Mouse (Mus musculus) naive thymus-derived CD4-positive, alpha-beta T cell, adult 5 months (primary cell): ENCODE results near the gene Gm9945. TPM values are rescaled to one million over a fixed set of nuclear protein-coding genes. Genes with fewer than 3 reads are reported as not detected.

Experiments
- polyA plus RNA-seq: library from polyadenylated mRNA; unstranded; fragments of 100-300 nt; shearing (Covaris generic); gene quantifications from one replicate; pipeline ENCODE4 v1.2.1, GENCODE M21; 2017

Gm9945 gene
- not detected for polyA plus RNA-seq

GRCm38 (mm10) chr11:53479783-53480301, at the start of gene Gm9945, which contains the start of gene Sowaha:
Gene Gm9945 (plus strand): TSS chr11:53480166.
Gene Sowaha (minus strand): TSS chr11:53480274.

DNA sequence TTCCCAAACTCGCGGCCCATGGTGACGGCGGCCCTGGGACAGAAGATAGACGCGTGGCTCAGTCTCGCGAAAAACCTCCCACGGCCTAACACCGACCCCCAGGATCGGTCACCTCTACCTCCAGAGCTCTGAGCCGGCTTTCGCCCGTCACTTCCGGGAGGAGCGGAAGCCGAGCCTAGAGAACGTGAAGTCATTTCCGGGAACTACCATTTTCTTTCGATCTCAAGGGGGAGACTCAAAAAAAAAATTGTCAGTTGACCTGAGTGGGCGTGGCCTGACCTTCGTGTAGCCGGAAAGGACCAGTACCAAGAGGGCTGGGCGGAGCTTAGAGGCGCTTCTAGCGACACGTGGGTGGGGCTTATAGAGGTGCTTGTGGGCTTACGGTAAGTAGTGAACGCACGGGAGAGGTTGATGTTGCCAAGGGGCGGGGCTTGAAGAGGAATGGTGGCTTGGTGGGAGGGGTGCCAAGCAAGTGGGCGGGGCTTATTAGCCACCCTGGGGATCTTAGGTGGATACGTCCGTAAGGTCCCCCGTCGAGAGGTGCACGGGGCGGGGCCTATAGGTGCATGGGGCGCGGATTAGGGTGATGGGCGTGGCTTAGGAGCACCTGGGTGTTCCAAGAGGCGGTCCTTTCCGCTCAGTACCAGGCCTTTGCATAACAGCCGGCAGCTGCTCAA, 49.2 kb upstream of the Gm9945 start, which contains the start of the genes Uqcrq and Gdf9:
Gene Uqcrq (minus strand): TSS at position 162 of the 677 bp plus-strand sequence.
Gene Gdf9 (plus strand): TSS at position 354 of the 677 bp plus-strand sequence.

GRCm38 (mm10) chr11:53456474-53457371, 23.2 kb upstream of the Gm9945 start, which contains the start of the genes Gm10447 and Shroom1:
Gene Gm10447 (minus strand): TSS chr11:53457110.
Gene Shroom1 (plus strand): TSS chr11:53457205.

GRCm38 (mm10) chr11:53469968-53470695, 9.8 kb upstream of the Gm9945 start, which contains the start of gene Gm9837:
Gene Gm9837 (minus strand): TSS chr11:53470479.

DNA sequence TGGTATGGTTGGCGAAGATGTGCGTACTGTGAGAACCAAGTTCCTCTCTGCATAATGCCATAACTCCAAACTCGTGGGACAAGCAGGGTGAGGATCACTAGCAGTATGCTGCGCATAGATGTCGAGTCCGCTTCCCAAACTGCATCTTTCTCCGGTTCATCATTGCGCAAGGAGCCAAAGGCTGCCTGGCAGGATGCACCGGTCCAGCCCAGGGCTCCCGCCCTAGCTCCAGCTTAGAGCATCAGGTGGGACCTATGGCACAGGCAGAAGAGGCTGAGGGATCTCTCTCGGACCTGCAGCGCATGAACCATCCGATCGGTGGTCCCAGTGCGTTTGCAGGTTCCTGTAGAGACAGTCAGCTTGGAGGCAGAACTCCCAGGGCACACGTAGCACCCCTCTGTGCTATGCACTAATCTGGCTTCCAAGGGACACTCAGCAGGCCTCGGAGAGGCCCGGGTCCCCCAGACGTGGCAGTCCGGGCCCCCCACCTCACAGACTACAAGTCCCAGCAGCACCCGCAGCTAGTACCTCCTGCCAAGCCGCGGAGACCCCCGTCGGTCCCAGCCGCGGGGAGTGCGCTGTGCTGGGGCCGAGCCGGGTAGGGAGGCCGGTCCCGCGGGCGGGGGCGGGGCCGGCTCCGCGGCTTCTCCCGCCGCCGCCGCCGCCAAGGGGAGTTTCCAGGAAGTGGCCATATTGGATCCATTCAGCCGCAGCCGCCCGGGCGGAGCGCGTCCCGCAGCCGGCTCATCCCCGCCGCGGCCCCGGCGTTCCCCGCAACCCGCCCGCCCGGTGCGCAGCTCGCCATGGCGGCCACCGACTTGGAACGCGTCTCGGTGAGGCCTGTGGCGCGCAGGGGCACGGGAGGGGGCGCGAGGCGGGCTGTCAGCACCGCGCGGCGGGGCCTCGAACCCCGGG, 39.5 kb downstream of the Gm9945 start, which contains the start of gene Sept8:
Gene Sept8 (plus strand): TSS at position 51 of the 915 bp plus-strand sequence.

Other genes starting within 250 kb of the Gm9945 start
- 185 TPM for gene Hspa4, start 179.7 kb upstream of the Gm9945 start, polyA plus RNA-seq
- gene Zcchc10, start 155.5 kb upstream of the Gm9945 start, polyA plus RNA-seq = 32.1 TPM
- 588 TPM for gene Aff4, start 129.3 kb upstream of the Gm9945 start, polyA plus RNA-seq
- not detected for gene Leap2, start 57.0 kb upstream of the Gm9945 start, polyA plus RNA-seq
- 222 TPM for gene Uqcrq, start 49.3 kb upstream of the Gm9945 start, polyA plus RNA-seq
- gene Gdf9, start 49.1 kb upstream of the Gm9945 start, polyA plus RNA-seq = 0.27 TPM
- gene Gm10447, start 23.1 kb upstream of the Gm9945 start, polyA plus RNA-seq = not detected
- not detected for gene Shroom1, start 23.0 kb upstream of the Gm9945 start, polyA plus RNA-seq
- gene Gm9837, start 9.7 kb upstream of the Gm9945 start, polyA plus RNA-seq = not detected
- not detected for gene Sowaha, start 108 bp downstream of the Gm9945 start, polyA plus RNA-seq
- gene Sept8, start 39.1 kb downstream of the Gm9945 start, polyA plus RNA-seq = 1.2 TPM
- gene Kif3a, start 87.2 kb downstream of the Gm9945 start, polyA plus RNA-seq = 8.3 TPM
- not detected for gene Il4, start 138.5 kb downstream of the Gm9945 start, polyA plus RNA-seq
- not detected for gene Il13, start 154.5 kb downstream of the Gm9945 start, polyA plus RNA-seq
- gene Rad50, start 227.2 kb downstream of the Gm9945 start, polyA plus RNA-seq = 29.6 TPM
- not detected for gene Il5, start 240.6 kb downstream of the Gm9945 start, polyA plus RNA-seq